Mouse (Mus musculus) limb, embryonic 11.5 days (tissue): Measurements from ENCODE around the gene Olfr1257. TPM values are rescaled to one million over a fixed set of nuclear protein-coding genes. Genes with fewer than 3 reads are reported as not detected.
"Not testable (repeated sequence)": the region's sequence is repeated elsewhere in the genome, so short reads cannot be mapped to it uniquely, and the experiment has no call there.

Experiments
- ATAC-seq: fragments of 200-750 bp; cut with Nextera tagmentation; 2 replicates; pipeline ENCODE4 v1.8.0; 2017; ENCODE audit warnings: low read depth; ENCODE audit not compliant: insufficient number of reproducible peaks, low FRiP score, low TSS enrichment
- DNase-seq: peaks from one replicate; pipeline ENCODE4 v3.0.0-alpha.2; 2015; ENCODE audit warnings: low spot score
- H3K27ac ChIP-seq: fragments of 300-500 bp; sonication (generic); replicated peaks from 2 replicates; pipeline ENCODE4 v1.5.1; 2014; ENCODE audit warnings: low read depth, mild to moderate bottlenecking, low read length
- H3K27me3 ChIP-seq: fragments of 300-500 bp; sonication (generic); 2 replicates; pipeline ENCODE4 v1.6.1; 2014; ENCODE audit warnings: mild to moderate bottlenecking, low read length, mixed read lengths; ENCODE audit not compliant: control insufficient read depth, insufficient read depth
- H3K36me3 ChIP-seq: fragments of 300-500 bp; sonication (generic); 2 replicates; pipeline ENCODE4 v1.6.1; 2014; ENCODE audit warnings: mild to moderate bottlenecking, low read length, moderate library complexity, mixed read lengths; ENCODE audit not compliant: control insufficient read depth, insufficient read depth
- H3K4me1 ChIP-seq: fragments of 300-500 bp; sonication (generic); 2 replicates; pipeline ENCODE4 v1.6.1; 2014; ENCODE audit warnings: low read length, mixed read lengths; ENCODE audit not compliant: control insufficient read depth, insufficient read depth
- H3K4me2 ChIP-seq: fragments of 300-500 bp; sonication (generic); 2 replicates; pipeline ENCODE4 v1.6.1; 2014; ENCODE audit warnings: low read depth, mild to moderate bottlenecking, moderate library complexity; ENCODE audit not compliant: severe bottlenecking
- H3K4me3 ChIP-seq: fragments of 300-500 bp; sonication (generic); 2 replicates; pipeline ENCODE4 v1.5.1; 2014; ENCODE audit warnings: low read depth, low read length
- H3K9ac ChIP-seq: fragments of 300-500 bp; sonication (generic); 2 replicates; pipeline ENCODE4 v1.6.1; 2014; ENCODE audit warnings: mild to moderate bottlenecking, low read length
- H3K9me3 ChIP-seq: fragments of 300-500 bp; sonication (generic); 2 replicates; pipeline ENCODE4 v1.6.1; 2016; ENCODE audit warnings: low read length; ENCODE audit not compliant: control insufficient read depth
- WGBS: fragments of 180-500 bp; shearing (Covaris S2); extraction: QIAGEN DNeasy Blood & Tissue Kit; methylation state at CpG from one replicate; pipeline ENCODE4 v1.1.7; 2014; 5-methylcytosine and 5-hydroxymethylcytosine counted together
- polyA plus RNA-seq: library from polyadenylated mRNA; unstranded; fragments of >200 nt; fragmentation: Nextera tagmentation; extraction: Ambion mirVana; gene quantifications from 2 replicates; pipeline ENCODE4 v1.2.1, GENCODE M21; 2014

Gene Olfr1257
- polyA plus RNA-seq = not detected in 2 replicates

DNA sequence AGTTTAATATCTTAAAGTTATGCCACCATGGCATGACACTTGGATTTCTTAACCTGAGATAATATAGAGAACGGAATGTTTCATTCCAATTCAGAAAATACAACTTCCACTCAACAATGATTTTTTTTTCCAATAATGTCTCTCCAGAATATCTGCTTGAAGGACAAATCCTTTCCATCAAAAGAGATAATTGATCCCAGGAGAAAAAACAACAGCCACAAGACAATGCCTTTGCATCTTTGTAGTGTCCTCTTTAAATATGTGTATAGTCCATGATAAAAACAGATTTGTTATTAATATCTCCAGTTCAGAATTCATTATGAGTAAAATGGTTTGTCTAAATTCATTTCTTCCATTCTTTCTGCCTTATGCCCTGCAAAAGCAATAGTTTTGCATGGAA is at the start of gene Olfr1257:
Gene Olfr1257 (plus strand): TSS at position 301 of the 400 bp plus-strand sequence.
- 96% methylated on average over 1 of the region's 1 CpGs for WGBS
- Histone ChIP-seq H3K9me3 (no peaks in the 10 kb centered on the region), H3K4me3 (no peak within 1 kb of the TSS), H3K4me2 (no peak within 1 kb of the TSS), H3K27ac (no peak within 1 kb of the TSS), H3K4me1 (no peaks in the 10 kb centered on the region), H3K9ac (no peak within 1 kb of the TSS), H3K36me3 (no peaks in the 10 kb centered on the region), H3K27me3 (no peaks in the 10 kb centered on the region)
- no peak for ATAC-seq
- no peak for DNase-seq

DNA sequence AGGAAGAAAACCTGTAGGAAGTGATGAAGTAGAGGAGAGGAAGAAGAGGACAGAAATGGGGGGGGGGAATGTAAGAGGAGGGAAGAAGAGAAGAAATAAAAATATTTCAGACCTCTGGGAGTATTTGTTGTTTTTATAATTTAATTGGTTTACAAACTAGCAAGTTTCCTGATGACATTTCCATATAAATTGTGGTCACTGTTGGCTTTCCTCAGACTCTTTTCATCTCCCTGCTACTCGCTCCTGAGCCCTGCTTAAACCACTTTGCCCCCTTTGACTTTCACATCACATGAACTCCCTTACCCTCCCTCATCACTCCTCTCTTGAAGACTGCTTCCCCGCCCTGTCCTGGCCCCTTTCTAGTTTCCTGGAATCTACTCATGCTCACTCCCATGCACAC is 36.8 kb upstream of the Olfr1257 start, which contains the start of gene Olfr1256:
Gene Olfr1256 (minus strand): TSS at position 101 of the 400 bp plus-strand sequence.
- Histone ChIP-seq H3K4me1 (no peaks in the 10 kb centered on the region), H3K9me3 (no peaks in the 10 kb centered on the region), H3K36me3 (no peaks in the 10 kb centered on the region), H3K4me3 (no peak within 1 kb of the TSS), H3K27ac (no peak within 1 kb of the TSS), H3K4me2 (no peak within 1 kb of the TSS), H3K9ac (no peak within 1 kb of the TSS), H3K27me3 (no peaks in the 10 kb centered on the region)
- ATAC-seq = no peak
- no peak for DNase-seq
- WGBS = 61% methylated on average over 2 of the region's 2 CpGs

DNA sequence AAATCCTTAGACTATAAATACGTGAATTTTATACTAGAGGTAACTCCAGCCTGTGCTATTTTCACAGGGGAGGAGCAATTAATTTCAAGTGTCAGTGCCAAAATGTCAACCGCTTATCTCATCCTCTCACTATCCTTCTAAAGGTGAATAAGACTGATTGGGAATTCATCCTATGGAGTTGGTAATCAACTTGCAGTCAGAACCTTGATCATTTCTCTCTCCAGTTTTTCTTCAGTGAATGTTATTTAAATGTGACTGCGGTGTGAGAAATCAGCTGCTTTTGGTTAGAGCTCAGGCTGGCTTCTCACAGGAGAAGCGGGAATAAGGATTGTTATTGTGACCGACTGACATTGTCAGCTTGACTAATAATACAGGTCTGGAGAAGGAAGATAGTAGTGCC is 30.1 kb upstream of the Olfr1257 start, which contains the start of gene Olfr48:
Gene Olfr48 (minus strand): TSS at position 101 of the 400 bp plus-strand sequence.
- DNase-seq (no peak), ATAC-seq (no peak)
- no peaks in the 10 kb centered on the region for H3K27me3 ChIP-seq
- no peak within 1 kb of the TSS for H3K9ac ChIP-seq
- no peak within 1 kb of the TSS for H3K27ac ChIP-seq
- no peaks in the 10 kb centered on the region for H3K4me1 ChIP-seq
- no peak within 1 kb of the TSS for H3K4me2 ChIP-seq
- H3K4me3 ChIP-seq = no peak within 1 kb of the TSS
- WGBS = 84% methylated on average over 5 of the region's 5 CpGs
- H3K36me3 ChIP-seq = no peaks in the 10 kb centered on the region
- H3K9me3 ChIP-seq = no peaks in the 10 kb centered on the region

DNA sequence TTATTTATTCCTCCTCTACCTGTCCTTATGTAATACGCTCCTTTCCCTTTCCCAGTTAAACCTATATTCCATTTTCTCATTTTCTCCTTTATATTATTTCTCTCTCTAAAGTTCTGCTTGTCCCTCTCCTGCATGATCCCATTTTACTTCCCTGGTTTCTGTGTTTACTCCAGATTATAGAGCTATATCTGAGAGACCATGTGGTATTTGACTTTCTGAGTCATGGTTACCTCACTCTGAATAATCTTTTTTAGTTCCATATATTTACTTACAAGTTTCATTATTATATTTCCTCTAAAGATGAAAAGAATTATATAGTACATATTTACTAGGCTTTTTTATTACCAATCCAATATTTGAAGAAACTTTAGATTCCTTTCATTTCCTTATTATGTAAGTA is 29.0 kb upstream of the Olfr1257 start:
- no peak overlapping the region for H3K4me3 ChIP-seq
- H3K27ac ChIP-seq = no peak overlapping the region
- no peak overlapping the region for H3K9ac ChIP-seq
- no peak for DNase-seq
- H3K27me3 ChIP-seq = no peaks in the 10 kb centered on the region
- no peaks in the 10 kb centered on the region for H3K9me3 ChIP-seq
- WGBS = 88% methylated on average over 1 of the region's 1 CpGs
- ATAC-seq = no peak
- no peaks in the 10 kb centered on the region for H3K36me3 ChIP-seq
- H3K4me1 ChIP-seq = no peaks in the 10 kb centered on the region
- no peak overlapping the region for H3K4me2 ChIP-seq

DNA sequence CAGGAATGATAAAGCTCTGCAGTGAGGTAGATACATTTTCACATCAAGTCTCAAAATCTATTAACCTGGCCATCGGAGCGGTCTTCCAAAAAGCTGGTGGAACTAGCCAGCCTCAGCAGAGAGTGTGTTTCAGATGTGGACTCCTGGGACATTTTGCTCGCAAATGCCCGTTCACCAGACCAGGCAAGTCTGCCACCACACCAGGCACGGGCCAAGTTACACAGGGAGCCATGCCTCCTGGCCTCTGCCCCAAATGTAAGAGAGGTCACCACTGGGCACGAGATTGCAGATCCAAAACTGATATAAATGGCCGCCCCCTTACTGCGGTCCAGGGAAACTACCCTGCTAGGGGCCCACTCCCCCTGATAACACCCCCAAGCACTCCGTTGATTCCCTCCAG is 34.4 kb downstream of the Olfr1257 start:
- H3K27me3 ChIP-seq, DNase-seq, H3K27ac ChIP-seq, H3K4me2 ChIP-seq, H3K9me3 ChIP-seq, H3K36me3 ChIP-seq, ATAC-seq, H3K4me1 ChIP-seq, H3K4me3 ChIP-seq, H3K9ac ChIP-seq: not testable (repeated sequence)
- 90% methylated on average over 9 of the region's 9 CpGs for WGBS

DNA sequence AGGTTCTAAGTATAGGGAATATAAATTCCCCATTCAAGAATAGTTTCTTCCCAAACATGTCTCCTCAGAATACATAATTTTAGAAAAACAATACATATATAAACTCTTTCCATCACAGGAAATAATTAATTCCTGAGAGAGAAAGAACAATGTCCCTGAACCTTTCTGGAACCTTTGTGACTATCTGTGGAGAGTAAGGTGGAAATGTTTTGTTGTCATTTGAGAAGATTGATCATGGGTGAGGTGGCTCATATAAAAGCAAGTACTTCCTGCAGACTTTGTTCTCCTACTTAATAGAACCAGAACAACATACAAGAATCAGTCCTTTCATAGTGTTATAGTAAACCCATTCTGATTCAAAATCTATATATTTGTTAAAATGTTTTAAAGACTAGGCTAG is 48.8 kb downstream of the Olfr1257 start, which contains the start of gene Olfr1258:
Gene Olfr1258 (plus strand): TSS at position 301 of the 400 bp plus-strand sequence.
- no peaks in the 10 kb centered on the region for H3K27me3 ChIP-seq
- no peak within 1 kb of the TSS for H3K9ac ChIP-seq
- ATAC-seq = no peak
- H3K36me3 ChIP-seq = no peaks in the 10 kb centered on the region
- no peak within 1 kb of the TSS for H3K4me3 ChIP-seq
- no peak for DNase-seq
- no peaks in the 10 kb centered on the region for H3K9me3 ChIP-seq
- H3K4me2 ChIP-seq = no peak within 1 kb of the TSS
- no peak within 1 kb of the TSS for H3K27ac ChIP-seq
- no peaks in the 10 kb centered on the region for H3K4me1 ChIP-seq

Other genes with a start within 250 kb of the Olfr1257 start
- not detected in 2 replicates for gene Olfr1249, start 243.5 kb upstream of the Olfr1257 start, polyA plus RNA-seq
- gene Olfr1250, start 217.0 kb upstream of the Olfr1257 start, polyA plus RNA-seq = not detected in 2 replicates
- not detected in 2 replicates for gene Olfr1251, start 206.5 kb upstream of the Olfr1257 start, polyA plus RNA-seq
- gene Olfr1252, start 153.4 kb upstream of the Olfr1257 start, polyA plus RNA-seq = not detected in 2 replicates
- gene Olfr1253, start 121.3 kb upstream of the Olfr1257 start, polyA plus RNA-seq = not detected in 2 replicates
- gene Olfr1254, start 84.8 kb upstream of the Olfr1257 start, polyA plus RNA-seq = not detected in 2 replicates
- not detected in 2 replicates for gene Olfr1255, start 66.4 kb upstream of the Olfr1257 start, polyA plus RNA-seq
- not detected in 2 replicates for gene Olfr1256, start 36.9 kb upstream of the Olfr1257 start, polyA plus RNA-seq
- gene Olfr48, start 30.2 kb upstream of the Olfr1257 start, polyA plus RNA-seq = not detected in 2 replicates
- gene Olfr1258, start 48.9 kb downstream of the Olfr1257 start, polyA plus RNA-seq = not detected in 2 replicates
- gene Olfr1259, start 70.2 kb downstream of the Olfr1257 start, polyA plus RNA-seq = not detected in 2 replicates
- not detected in 2 replicates for gene Olfr1260, start 95.9 kb downstream of the Olfr1257 start, polyA plus RNA-seq
- gene Olfr1261, start 112.8 kb downstream of the Olfr1257 start, polyA plus RNA-seq = not detected in 2 replicates
- gene Olfr1262, start 121.7 kb downstream of the Olfr1257 start, polyA plus RNA-seq = not detected in 2 replicates
- gene Olfr1263, start 133.7 kb downstream of the Olfr1257 start, polyA plus RNA-seq = not detected in 2 replicates
- gene Olfr1264, start 147.1 kb downstream of the Olfr1257 start, polyA plus RNA-seq = not detected in 2 replicates
- not detected in 2 replicates for gene Olfr1265, start 156.9 kb downstream of the Olfr1257 start, polyA plus RNA-seq
- not detected in 2 replicates for gene Olfr140, start 185.2 kb downstream of the Olfr1257 start, polyA plus RNA-seq
- gene Olfr1269, start 243.0 kb downstream of the Olfr1257 start, polyA plus RNA-seq = not detected in 2 replicates